Mouse (Mus musculus): ENCODE measurements at regions not wholly inside any gene's neighbourhood (a gene's known extent, or its start where the extent isn't known, plus 50 kb on each side); places are given as distances from the start of the nearest gene placed in this dataset.

GRCm38 (mm10) chr12:56472856-56473647, 63.7 kb downstream of the Nkx2-1 start:
- DNase-seq (ENCODE audit: low read depth, low spot score), result no peak

- DNase-seq (ENCODE audit: low read depth, low spot score), result no peak
Measured at GRCm38 (mm10) chr12:56470932-56471500, 65.7 kb downstream of the Nkx2-1 start.

GRCm38 (mm10) chr12:56459508-56460119, 77.1 kb downstream of the Nkx2-1 start:
- no peak for DNase-seq (ENCODE audit: low read depth, low spot score)

DNA sequence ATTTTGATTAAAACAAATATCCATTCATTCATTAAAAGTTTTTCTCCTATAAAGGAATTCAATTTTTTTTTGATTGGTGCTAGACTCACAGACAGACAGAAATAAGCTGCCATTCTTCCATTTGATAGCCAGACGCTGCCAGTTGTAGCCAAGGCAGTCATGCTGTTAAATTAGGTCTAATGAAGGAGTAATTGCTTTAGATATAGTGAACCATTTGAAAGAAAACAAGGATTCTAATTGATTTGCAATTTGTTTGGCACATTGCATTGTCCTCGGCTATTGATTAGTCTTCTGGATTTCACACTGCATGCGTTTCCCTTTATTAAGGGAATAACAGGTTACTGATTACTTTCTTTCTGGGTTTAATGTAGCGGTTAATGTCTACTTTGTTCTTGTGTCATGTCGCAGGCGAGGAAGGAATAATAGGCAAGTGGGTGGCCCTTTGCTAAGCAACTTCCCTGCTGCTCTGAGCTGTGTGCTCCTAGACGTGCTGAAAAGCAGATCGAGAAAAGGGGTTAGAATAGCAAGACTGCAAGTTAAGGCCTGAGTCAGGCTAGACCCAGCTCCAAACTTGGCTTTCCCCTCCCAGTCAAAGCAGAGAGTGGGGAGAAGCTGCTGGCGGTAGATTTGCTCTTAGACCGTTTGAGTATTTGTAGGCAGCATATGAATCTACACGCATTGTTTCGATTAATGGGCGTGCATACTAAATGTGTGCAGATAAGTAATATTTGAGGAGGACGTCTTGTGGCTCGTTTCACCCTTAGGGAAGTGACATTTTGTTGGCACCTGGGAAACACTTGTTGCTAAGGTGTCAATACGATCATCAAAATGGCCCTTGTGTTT, 77.8 kb downstream of the Nkx2-1 start:
- no peak for DNase-seq (ENCODE audit: low read depth, low spot score)

- DNase-seq (ENCODE audit: low read depth, low spot score), result no peak
Measured at GRCm38 (mm10) chr12:56457951-56458350, 78.8 kb downstream of the Nkx2-1 start.

DNA sequence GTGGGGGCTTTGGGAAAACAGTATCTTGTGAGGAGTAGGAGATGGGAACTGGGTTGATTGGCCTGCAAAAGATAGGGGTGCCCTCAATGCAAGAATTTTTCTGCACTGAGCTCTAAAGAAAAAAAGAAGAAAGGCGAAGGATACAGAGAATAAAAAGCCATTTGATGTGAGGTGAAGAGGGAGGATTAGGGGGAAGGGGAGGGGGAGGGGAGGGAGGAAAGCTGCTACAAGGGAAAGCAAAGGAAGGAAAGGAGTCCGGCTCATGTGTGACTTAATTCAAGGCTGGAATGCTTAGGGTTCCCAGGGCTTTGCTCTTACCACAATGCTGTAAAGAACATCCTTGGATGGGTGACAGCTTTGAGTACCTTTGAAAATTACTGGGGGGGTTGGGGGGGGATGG, 79.4 kb downstream of the Nkx2-1 start:
- DNase-seq (ENCODE audit: low read depth, low spot score), result no peak

GRCm38 (mm10) chr12:56450261-56450660, 86.4 kb downstream of the Nkx2-1 start:
- no peak for DNase-seq (ENCODE audit: low read depth, low spot score)

DNA sequence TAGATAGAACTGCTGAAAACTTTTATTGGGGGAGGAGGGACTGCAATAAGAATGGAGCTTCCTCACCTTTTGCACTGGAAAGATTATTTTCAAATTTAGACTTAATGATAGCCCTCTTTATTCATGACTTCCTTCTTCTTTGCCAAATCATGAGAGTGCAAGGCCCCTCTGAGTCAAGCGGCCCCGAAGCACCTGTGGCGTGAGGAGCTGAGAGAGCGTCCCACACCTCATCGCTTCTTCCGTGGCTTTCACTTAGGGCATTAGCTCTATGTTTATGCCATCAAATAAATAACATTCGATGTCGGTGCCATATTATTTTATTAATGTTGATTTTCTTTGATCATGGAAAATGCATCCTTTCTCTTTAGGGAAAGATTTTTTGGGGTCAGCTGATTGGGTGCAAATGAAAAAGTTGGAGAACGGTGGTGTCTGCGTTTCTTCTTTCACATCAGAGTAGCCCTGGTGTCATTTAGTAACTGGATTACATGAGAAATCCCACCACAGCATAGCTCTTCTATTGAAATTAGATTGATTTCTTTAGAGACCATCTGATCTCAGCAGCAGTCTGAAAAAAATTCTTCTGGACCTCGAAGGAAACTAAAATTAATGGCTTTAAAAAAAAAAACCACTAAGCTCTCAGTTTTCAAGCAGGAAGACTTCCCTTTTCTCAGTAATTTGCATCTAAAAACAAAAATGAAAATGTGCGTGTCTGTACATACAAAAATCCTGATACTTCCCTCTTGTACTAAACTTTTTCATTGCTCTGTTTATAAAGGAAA, 87.7 kb downstream of the Nkx2-1 start:
- no peak for DNase-seq (ENCODE audit: low read depth, low spot score)

GRCm38 (mm10) chr12:56441166-56441817, 95.4 kb downstream of the Nkx2-1 start:
- no peak for DNase-seq (ENCODE audit: low read depth, low spot score)

GRCm38 (mm10) chr12:56440068-56440847, 94.6 kb upstream of the Mbip start:
- DNase-seq (ENCODE audit: low read depth, low spot score), result no peak

DNA sequence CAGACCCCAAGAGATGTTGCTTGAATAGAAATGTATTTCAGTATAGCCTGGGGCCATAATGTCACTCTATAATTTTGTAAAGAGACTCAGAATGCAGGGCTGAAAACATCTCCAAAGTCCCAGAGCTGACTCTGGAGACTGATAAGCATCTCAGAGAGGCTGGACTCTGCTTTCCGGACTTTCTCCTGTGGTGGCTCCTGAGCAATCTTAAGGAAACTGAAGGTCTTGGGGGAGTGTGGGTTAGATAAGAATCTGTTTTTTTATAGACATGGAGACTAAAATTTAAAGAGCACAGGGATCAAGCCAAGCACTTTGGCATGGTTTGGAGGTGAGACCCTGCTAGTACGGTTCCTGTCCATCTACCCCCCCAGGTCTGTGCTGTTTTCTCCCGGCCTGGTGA, 92.7 kb upstream of the Mbip start:
- DNase-seq (ENCODE audit: low read depth, low spot score), result no peak

GRCm38 (mm10) chr12:56437975-56438374, 92.3 kb upstream of the Mbip start:
- no peak for DNase-seq (ENCODE audit: low read depth, low spot score)

DNA sequence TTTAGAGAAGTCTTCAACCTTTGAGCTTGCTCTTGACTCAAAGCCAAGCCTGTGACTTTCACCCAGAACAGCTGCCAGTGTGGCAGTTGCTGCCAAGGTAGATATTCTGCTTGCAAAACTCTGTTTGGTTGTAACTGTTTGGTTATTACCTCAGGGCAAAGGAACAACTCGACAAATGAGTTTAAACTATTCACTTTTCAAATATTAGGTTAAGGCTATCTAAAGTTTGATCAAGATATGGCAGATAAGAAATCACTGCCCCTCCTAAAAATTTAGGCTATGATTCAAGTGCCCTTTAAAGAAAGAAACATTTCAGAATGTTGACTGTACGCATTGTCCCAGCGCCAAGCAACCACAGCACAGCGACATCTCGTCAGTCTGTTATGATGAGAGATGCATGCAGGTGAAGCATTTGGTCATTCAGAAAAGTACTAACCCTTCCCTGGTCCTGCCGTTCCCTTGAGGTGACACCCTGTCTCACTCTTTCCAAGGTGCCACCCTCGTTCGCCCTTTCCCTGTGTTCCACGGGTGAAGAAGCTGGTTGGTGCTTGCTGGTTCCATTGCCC, 81.1 kb upstream of the Mbip start:
- no peak for DNase-seq (ENCODE audit: low read depth, low spot score)

DNA sequence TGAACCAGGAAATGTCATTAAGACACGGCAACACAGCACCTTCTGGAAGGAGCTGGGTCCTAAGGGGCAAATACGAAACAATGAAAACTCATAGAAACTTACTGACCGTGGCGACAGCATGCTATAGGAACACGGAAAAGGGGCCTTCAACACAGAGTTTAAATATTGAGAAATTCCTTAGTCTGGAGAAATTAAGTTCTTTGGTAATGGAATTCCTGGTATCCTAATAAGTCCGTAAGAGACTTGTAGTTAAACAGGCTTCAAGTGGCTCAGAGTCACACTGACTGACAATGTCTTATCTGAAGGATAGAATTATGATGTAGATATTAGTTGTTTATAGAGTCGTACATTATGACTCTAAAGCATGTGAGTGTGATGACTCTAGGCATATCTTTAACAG, 70.4 kb upstream of the Mbip start:
- DNase-seq (ENCODE audit: low read depth, low spot score), result no peak

- DNase-seq (ENCODE audit: low read depth, low spot score), result no peak
Measured at GRCm38 (mm10) chr12:56414861-56415765, 69.4 kb upstream of the Mbip start.

- no peak for DNase-seq (ENCODE audit: low read depth, low spot score)
Measured at GRCm38 (mm10) chr12:56405658-56406057, 60.0 kb upstream of the Mbip start.

DNA sequence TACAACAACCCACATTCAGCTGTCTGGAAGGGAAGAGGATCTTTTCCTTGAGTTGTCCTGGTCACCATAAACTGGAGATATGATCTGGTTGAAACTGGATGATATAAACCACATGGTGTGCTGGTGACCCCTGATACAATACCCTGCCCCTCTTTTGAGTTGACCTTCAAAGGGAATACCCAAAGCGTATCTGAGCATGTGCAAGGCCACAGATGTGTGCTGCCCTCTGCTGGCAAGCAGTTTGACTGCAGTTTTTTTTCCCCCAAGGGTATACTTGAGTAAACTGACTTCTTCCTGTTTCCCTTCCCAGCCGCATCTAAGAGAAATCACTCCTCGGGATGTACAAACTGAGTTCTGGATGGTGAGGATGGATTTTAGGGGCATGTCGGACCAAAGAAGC, 59.1 kb upstream of the Mbip start:
- DNase-seq (ENCODE audit: low read depth, low spot score), result peak; percentile 57

GRCm38 (mm10) chr12:56404262-56404661, 58.6 kb upstream of the Mbip start:
- DNase-seq (ENCODE audit: low read depth, low spot score), result no peak

DNA sequence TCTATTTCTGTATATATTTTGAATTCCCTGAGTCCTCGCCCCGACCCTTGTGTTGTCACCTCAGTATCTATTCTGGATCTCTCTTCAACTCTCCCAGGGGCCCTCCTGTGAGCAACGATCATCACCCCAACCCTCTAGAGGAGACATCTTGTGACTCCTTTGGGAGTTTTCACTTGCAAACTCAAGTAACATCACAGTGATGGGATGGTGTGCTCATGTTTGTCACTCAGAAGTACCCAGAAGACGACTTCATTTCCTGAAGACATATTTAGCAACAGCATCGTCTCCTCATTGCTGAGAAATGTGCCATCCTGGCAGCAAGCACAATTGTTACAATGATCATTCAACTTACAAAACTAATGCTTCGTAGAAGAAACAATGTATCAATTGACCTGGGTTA, 57.9 kb upstream of the Mbip start:
- DNase-seq (ENCODE audit: low read depth, low spot score), result no peak
